Mouse (Mus musculus) hindbrain, embryonic 11.5 days (tissue): ENCODE results near the gene Ccn1. TPM values are rescaled to one million over a fixed set of nuclear protein-coding genes. Genes with fewer than 3 reads are reported as not detected.

Experiments used
- ATAC-seq: fragments of 200-750 bp; cut with Nextera tagmentation; 2 replicates; pipeline ENCODE4 v1.8.0; 2017; ENCODE audit warnings: mild to moderate bottlenecking, moderate TSS enrichment, moderate library complexity; ENCODE audit not compliant: low FRiP score
- DNase-seq: peaks from one replicate; pipeline ENCODE4 v3.0.0-alpha.2; 2015; ENCODE audit warnings: low spot score
- H3K27ac ChIP-seq: fragments of 300-500 bp; sonication (generic); 2 replicates; pipeline ENCODE4 v1.5.1; 2014; ENCODE audit warnings: mild to moderate bottlenecking, low read depth, low read length
- H3K27me3 ChIP-seq: fragments of 300-500 bp; sonication (generic); 2 replicates; pipeline ENCODE4 v1.6.1; 2014; ENCODE audit warnings: mild to moderate bottlenecking, low read length, moderate library complexity, mixed read lengths; ENCODE audit not compliant: control insufficient read depth, insufficient read depth
- H3K36me3 ChIP-seq: fragments of 300-500 bp; sonication (generic); 2 replicates; pipeline ENCODE4 v1.6.1; 2014; ENCODE audit warnings: mild to moderate bottlenecking, low read length, moderate library complexity, mixed read lengths; ENCODE audit not compliant: control insufficient read depth, insufficient read depth
- H3K4me1 ChIP-seq: fragments of 300-500 bp; sonication (generic); replicated peaks from 2 replicates; pipeline ENCODE4 v1.6.1; 2014; ENCODE audit warnings: low read length, mixed read lengths; ENCODE audit not compliant: control insufficient read depth, insufficient read depth
- H3K4me2 ChIP-seq: fragments of 300-500 bp; sonication (generic); replicated peaks from 2 replicates; pipeline ENCODE4 v1.6.1; 2014; ENCODE audit warnings: mild to moderate bottlenecking, low read depth, low read length
- H3K4me3 ChIP-seq: fragments of 300-500 bp; sonication (generic); 2 replicates; pipeline ENCODE4 v1.5.1; 2014; ENCODE audit warnings: low read depth, low read length
- H3K9ac ChIP-seq: fragments of 300-500 bp; sonication (generic); 2 replicates; pipeline ENCODE4 v1.6.1; 2014; ENCODE audit warnings: low read depth, low read length
- H3K9me3 ChIP-seq: fragments of 300-500 bp; sonication (generic); 2 replicates; pipeline ENCODE4 v1.6.1; 2016; ENCODE audit warnings: low read length; ENCODE audit not compliant: control insufficient read depth
- WGBS: fragments of 180-500 bp; shearing (Covaris S2); extraction: QIAGEN DNeasy Blood & Tissue Kit; methylation state at CpG from one replicate; pipeline ENCODE4 v1.1.7; 2014; 5-methylcytosine and 5-hydroxymethylcytosine counted together
- polyA plus RNA-seq: library from polyadenylated mRNA; unstranded; fragments of >200 nt; fragmentation: Nextera tagmentation; extraction: Ambion mirVana; gene quantifications from 2 replicates; pipeline ENCODE4 v1.2.1, GENCODE M21; 2014

Gene Ccn1
- polyA plus RNA-seq, 1 experiment from 2014 or later: 23.5 TPM

DNA sequence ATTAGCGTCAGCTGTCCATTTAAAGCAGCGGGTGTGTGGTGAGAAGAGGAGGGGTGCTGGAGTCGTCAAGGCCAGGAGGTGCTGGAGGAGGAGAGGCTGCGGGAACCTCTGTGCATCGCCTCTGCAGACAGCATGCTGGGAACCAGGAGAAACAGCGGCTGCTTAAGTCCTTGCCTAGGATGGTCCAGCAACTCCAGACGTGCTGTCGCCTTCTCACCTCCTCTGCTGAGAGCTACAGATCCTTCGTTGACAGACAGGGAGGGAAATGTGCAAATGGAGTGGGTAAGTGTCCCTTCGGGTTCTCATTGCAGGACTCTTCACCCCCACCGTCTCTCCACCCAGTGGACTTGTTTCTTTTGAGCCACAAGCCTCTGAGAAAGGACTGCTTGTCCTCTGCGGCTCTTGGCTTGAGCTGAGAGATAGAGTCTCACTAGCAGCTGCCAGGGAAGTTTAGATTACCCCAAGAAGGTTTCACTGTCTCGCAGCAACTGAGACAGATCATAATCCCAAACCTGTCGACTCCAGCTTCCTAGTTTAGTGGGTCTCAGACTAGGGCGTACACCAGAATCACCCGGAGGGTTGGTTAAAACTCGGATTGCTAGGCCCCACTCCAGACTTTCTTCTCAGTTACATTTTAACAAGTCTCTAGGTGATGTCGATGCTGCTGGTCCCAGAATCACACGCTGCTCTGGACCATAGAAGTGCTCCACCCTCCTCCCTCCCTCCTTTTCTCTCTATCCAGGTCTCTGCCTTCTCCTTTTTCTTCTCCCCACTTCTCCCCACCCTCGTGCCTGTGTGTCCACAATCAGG is 2.7 kb upstream of the Ccn1 start:
- Histone ChIP-seq H3K27me3 (peaks cover 14% of the 10 kb centered on the region), H3K4me1 (peaks cover 20% of the 10 kb centered on the region), H3K36me3 (no peaks in the 10 kb centered on the region), H3K4me2 (peak overlapping the region; percentile 90), H3K9me3 (no peaks in the 10 kb centered on the region), H3K4me3 (peak overlapping the region; percentile 42), H3K27ac (peak overlapping the region; percentile 42), H3K9ac (peak overlapping the region; percentile 61)
- ATAC-seq (0 out of 2 replicates have a peak, but pooled peaks have one; percentile 2), DNase-seq (peak; percentile 64)
- 3% methylated on average over 20 of the region's 20 CpGs for WGBS

DNA sequence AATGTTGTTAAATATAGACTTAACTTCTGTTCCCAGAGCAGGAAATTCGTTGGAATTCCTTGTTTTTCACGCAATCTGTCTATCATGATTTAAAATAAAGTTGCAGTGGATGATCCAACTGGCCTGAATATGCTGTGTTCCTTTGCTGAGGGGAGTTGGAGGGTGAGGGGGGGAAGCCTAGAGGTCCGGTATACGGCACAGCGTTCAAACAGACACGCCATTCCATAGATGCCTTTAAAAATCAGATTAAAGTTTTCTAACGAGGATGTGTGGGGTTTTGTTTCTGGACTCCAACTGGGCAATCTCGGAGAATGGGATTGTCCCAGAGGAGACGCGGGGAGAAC is 2.2 kb upstream of the Ccn1 start:
- Histone ChIP-seq H3K9me3 (no peaks in the 10 kb centered on the region), H3K4me2 (peak overlapping the region; percentile 90), H3K27me3 (peaks cover 14% of the 10 kb centered on the region), H3K9ac (peak overlapping the region; percentile 37; the same call in 1 of the 2 replicates), H3K4me3 (peak overlapping the region; percentile 16), H3K27ac (peak overlapping the region; percentile 42; the same call in 1 of the 2 replicates), H3K36me3 (no peaks in the 10 kb centered on the region), H3K4me1 (peaks cover 20% of the 10 kb centered on the region)
- DNase-seq (no peak), ATAC-seq (no peak)
- WGBS: under 1% methylated on average over 10 of the region's 10 CpGs

DNA sequence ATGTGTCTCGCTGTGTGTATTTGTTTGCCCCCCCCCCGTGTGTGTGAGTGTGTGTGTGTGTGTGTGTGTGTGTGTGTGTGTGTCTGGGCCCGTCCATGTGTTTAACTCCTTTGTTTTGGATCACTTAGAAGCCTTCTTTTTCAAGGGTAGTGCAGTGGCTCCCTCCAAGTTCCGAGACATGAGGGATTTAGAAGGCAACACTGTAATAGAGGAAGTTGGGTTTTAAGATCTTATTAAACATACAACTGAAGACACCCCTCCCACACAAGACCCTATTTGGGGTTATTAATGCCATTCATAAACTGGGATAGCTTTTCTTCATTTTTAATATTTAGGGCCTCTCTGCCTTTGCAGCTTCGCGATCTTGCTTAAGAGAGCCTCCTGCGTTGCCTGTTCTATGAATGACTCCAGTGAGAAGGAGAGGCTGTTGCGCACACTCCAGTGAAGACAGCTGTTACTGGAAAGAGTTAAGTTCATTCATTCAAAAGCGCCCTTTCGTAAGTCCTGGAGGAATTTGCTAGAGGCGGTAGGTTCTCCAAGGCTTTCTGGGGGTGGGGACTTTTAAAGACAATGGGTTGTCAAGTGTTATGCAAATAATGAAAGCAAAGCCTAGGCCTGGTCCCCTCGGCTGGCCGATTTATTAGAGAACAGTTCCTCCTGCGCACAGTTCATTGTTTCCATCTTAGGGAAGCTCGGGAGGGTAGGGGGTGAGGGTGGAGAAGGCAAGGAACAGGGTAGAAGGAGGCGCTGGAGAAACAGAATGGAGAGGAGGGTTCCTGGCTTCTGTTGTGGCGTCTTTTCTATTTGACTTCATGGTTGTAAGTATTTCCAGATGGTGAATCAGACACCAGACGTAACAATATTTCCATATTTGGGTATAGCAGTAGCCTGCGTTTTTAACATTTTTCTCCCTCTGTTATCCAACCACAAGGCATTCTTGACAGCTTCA is 1.5 kb upstream of the Ccn1 start:
- H3K9me3 ChIP-seq: no peaks in the 10 kb centered on the region
- no peaks in the 10 kb centered on the region for H3K36me3 ChIP-seq
- 2% methylated on average over 19 of the region's 19 CpGs for WGBS
- H3K4me3 ChIP-seq: peak overlapping the region; percentile 63
- peak overlapping the region; percentile 25 for H3K27ac ChIP-seq
- peak; percentile 19; the same call in 1 of the 2 replicates for ATAC-seq
- peaks cover 20% of the 10 kb centered on the region for H3K4me1 ChIP-seq
- peaks cover 14% of the 10 kb centered on the region for H3K27me3 ChIP-seq
- peak; percentile 69 for DNase-seq
- no peak overlapping the region for H3K9ac ChIP-seq
- peak overlapping the region; percentile 90 for H3K4me2 ChIP-seq

DNA sequence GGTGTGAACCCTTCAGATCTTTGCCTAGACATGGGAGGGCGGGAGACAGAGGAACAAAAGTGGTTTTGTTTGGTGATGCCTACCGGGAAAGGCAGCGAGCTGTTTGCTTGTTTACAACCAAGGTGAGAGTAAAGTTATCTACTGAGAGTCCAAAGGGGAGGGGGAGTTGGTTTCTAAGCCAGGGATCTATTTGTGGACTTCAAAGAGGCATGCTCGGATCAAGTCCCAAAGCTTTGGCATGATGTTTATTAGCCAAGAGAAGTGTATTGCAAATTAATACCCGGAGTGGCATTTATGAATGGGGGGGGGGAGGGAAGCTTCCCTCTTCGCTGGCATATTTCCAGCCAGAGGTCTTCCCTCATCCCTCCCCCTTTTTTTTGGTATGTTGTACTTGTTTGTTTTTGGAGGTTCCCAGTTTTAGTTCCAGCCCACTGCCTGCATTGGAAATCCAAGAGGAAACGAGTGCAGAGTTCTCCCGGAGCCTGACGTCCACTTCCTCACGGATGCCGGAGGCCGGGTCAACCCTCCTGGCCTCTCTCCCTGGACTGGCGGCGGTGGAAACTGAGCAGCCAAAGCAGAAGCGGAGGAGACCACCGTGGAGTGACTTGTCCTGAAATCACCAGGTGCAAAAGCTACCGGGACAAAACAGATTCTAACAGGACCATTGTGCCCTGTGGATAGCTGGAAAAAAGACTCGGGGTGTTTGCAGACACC is 674 bp upstream of the Ccn1 start:
- 2% methylated on average over 18 of the region's 18 CpGs for WGBS
- H3K9ac ChIP-seq: no peak overlapping the region; the same call in 1 of the 2 replicates
- ATAC-seq (0 out of 2 replicates have a peak, but pooled peaks have one; percentile 5), DNase-seq (peak; percentile 65)
- H3K4me1 ChIP-seq: peaks cover 20% of the 10 kb centered on the region
- H3K36me3 ChIP-seq: no peaks in the 10 kb centered on the region
- peak overlapping the region; percentile 25 for H3K27ac ChIP-seq
- peak overlapping the region; percentile 76 for H3K4me2 ChIP-seq
- H3K4me3 ChIP-seq: peak overlapping the region; percentile 63
- H3K9me3 ChIP-seq: no peaks in the 10 kb centered on the region
- peaks cover 14% of the 10 kb centered on the region for H3K27me3 ChIP-seq

DNA sequence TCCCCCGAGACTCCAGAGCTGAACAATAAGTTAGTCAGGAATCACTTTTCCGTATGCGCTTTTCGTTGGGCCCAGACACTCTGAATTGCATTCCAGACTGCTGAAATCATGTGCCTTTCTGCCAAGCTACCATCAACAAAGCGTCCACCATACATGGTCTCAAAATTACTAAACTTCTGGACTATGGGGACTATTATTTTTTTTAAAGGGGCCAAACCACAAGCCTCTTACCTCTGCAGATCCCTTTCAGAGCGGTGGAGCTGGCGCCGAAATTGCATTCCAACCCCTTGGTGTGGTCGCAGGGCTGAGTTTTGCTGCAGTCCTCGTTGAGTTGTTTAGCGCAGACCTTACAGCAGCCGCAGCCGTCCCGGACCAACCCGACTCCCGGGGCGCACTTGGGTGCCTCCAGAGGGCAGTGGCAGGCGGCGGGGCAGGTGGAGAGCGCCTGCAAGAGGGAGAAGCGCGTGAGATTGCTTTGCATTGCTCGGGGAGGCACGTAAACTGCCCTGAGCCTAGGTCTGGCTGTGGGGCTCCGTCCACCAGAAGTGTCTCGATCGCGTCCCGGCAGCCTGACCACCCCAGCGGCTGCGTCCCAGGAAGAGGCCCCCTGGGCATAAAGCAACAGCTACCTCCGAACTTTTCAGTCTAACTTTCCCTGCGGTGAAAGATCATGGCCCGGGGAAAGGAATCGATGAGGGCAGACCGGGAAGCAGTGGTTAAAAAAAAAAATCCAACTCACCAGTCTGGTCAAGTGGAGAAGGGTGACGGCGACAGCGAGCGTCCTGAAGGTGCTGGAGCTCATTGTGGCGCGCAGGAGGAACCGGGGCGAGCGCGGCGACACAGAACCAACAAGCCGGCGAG is 560 bp downstream of the Ccn1 start:
- H3K4me1 ChIP-seq: peaks cover 20% of the 10 kb centered on the region
- H3K9ac ChIP-seq: peak overlapping the region; percentile 82
- peaks cover 14% of the 10 kb centered on the region for H3K27me3 ChIP-seq
- peak overlapping the region; percentile 76 for H3K4me2 ChIP-seq
- DNase-seq (peak; percentile 70), ATAC-seq (no peak)
- peak overlapping the region; percentile 67 for H3K27ac ChIP-seq
- under 1% methylated on average over 49 of the region's 49 CpGs for WGBS
- H3K4me3 ChIP-seq: peak overlapping the region; percentile 63
- no peaks in the 10 kb centered on the region for H3K36me3 ChIP-seq
- no peaks in the 10 kb centered on the region for H3K9me3 ChIP-seq

DNA sequence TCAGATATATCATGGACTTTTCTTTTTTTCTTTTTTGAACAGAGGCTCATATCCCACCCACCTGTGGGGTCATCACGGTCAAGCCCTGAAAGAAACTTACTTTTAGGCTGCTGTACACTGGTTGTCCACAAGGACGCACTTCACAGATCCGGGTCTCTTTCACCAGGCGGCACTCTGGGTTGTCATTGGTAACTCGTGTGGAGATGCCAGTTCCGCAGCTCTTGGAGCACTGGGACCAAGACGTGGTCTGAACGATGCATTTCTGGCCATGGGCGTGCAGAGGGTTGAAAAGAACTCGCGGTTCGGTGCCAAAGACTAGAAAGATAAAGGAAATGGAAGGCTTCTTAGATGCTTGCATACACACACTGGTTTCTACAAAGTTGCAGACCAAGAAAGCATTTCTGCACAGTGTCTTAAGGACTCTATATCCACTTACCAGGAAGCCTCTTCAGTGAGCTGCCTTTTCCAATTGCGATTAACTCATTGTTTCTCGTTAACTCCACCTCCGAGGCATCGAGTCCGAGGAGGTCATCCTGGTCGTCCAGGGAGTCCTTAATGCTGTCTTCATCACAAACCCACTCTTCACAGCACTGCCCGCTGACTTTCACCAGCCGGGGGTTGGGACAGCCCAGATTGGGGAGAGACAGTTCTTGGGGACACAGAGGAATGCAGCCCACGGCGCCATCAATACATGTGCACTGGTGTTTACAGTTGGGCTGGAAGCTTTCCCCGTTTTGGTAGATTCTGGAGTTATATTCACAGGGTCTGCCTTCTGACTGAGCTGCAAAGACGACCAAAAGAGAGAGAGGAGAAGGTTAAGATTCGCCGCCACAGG is 1.5 kb downstream of the Ccn1 start:
- Histone ChIP-seq H3K9me3 (no peaks in the 10 kb centered on the region), H3K27me3 (peaks cover 11% of the 10 kb centered on the region), H3K4me2 (peak overlapping the region; percentile 76), H3K36me3 (no peaks in the 10 kb centered on the region), H3K9ac (peak overlapping the region; percentile 82), H3K27ac (peak overlapping the region; percentile 67; the same call in 1 of the 2 replicates), H3K4me1 (peaks cover 18% of the 10 kb centered on the region), H3K4me3 (peak overlapping the region; percentile 63)
- ATAC-seq: no peak
- DNase-seq: peak; percentile 70
- 19% methylated on average over 26 of the region's 26 CpGs for WGBS

DNA sequence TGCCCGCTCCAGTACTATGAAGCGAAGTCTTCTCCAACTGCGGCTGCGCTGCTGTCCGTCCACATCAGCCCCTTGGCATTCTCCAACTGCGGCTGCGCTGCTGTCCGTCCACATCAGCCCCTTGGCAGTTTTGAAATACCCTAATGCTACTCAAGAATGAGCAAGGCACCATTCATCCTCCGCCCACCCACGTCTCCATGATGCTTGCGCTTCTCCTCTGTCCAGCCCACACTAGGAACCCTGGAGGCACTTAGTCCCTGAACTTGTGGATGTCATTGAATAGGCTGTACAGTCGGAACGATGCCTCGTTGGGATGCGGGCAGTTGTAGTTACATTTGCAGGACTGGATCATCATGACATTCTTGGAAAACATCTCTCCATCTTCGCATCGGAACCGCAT is 2.4 kb downstream of the Ccn1 start:
- Histone ChIP-seq H3K27ac (no peak overlapping the region), H3K9me3 (no peaks in the 10 kb centered on the region), H3K4me2 (peak overlapping the region; percentile 76), H3K9ac (no peak overlapping the region), H3K27me3 (peaks cover 9% of the 10 kb centered on the region), H3K36me3 (no peaks in the 10 kb centered on the region), H3K4me3 (no peak overlapping the region), H3K4me1 (peaks cover 11% of the 10 kb centered on the region)
- WGBS: 83% methylated on average over 18 of the region's 18 CpGs
- ATAC-seq (no peak), DNase-seq (peak; percentile 36)
